Mouse (Mus musculus) macrophage (primary cell): ENCODE data around the gene Smurf2. TPM values are rescaled to one million over a fixed set of nuclear protein-coding genes. Genes with fewer than 3 reads are reported as not detected.

ENCODE experiments used
- H3K27ac ChIP-seq: fragments of 350-480 bp; formaldehyde crosslinking; 2 replicates; pipeline ENCODE4 v1.9.0; 2021
- H3K36me3 ChIP-seq: fragments of 350-480 bp; formaldehyde crosslinking; 2 replicates; pipeline ENCODE4 v1.9.0; 2021; ENCODE audit errors: inconsistent target
- H3K4me3 ChIP-seq: fragments of 350-480 bp; formaldehyde crosslinking; 2 replicates; pipeline ENCODE4 v1.9.0; 2021; ENCODE audit errors: inconsistent target
- H3K79me2 ChIP-seq: fragments of 350-480 bp; formaldehyde crosslinking; 2 replicates; pipeline ENCODE4 v1.9.0; 2021; ENCODE audit errors: inconsistent target
- WGBS: methylation state at CpG from one replicate; pipeline ENCODE4 v1.1.7; 2026; ENCODE audit warnings: inconsistent platforms; ENCODE audit not compliant: missing documents; 5-methylcytosine and 5-hydroxymethylcytosine counted together
- polyA plus RNA-seq: library from polyadenylated mRNA; stranded (reverse); fragments of 250-400 nt; gene quantifications from 3 replicates; pipeline ENCODE4 v1.2.4, GENCODE M21; 2018; ENCODE audit warnings: inconsistent platforms

Gene Smurf2
- polyA plus RNA-seq, 1 experiment from 2014 or later = 13.7 TPM

DNA sequence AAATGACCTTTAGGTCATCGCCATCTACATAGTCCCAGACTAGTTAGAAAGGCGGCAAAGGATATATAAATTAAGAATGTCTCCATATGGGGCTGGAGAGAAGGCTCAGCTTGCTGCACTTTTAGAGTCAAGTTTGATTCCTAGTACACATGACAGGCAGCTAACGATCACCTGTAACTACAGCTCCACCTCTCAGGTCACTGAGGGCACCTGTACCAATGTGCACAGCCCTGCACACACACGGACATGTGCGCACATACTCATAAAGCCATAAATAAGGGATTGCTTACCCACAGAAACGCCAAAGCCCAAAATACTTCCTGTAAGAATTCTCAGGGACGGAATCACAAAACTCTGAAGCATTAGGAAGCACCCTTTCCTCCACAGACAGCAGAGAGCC lies 92.4 kb downstream of the Smurf2 start:
- WGBS = 93% methylated on average over 7 of the region's 7 CpGs
- Histone ChIP-seq H3K36me3 (peaks cover 32% of the 10 kb centered on the region; the same call in 1 of the 2 replicates), H3K79me2 (no peaks in the 10 kb centered on the region), H3K4me3 (no peak overlapping the region), H3K27ac (no peak overlapping the region)

DNA sequence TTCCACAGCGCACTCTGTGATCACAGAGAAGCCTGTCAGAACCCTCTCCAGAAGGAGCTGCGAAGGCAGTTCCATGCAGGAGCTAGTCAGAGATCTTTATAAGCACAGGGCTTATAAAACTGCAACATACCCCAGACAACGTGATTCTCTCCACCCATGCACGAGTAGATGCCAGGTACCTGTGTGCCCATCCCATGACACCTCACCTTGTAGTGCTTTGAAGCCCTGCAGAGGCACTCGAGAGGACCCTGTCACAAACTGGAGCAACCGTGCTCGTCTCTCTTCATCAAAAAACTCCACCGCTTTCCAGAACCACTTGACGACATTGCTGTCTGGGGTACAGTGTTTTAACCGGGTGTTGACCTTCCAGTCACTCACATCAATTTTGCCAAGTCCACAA lies 96.1 kb downstream of the Smurf2 start:
- Histone ChIP-seq H3K4me3 (no peak overlapping the region), H3K36me3 (peaks cover 14% of the 10 kb centered on the region; the same call in 1 of the 2 replicates), H3K79me2 (no peaks in the 10 kb centered on the region), H3K27ac (peak overlapping the region; percentile 57)
- 90% methylated on average over 10 of the region's 10 CpGs for WGBS

DNA sequence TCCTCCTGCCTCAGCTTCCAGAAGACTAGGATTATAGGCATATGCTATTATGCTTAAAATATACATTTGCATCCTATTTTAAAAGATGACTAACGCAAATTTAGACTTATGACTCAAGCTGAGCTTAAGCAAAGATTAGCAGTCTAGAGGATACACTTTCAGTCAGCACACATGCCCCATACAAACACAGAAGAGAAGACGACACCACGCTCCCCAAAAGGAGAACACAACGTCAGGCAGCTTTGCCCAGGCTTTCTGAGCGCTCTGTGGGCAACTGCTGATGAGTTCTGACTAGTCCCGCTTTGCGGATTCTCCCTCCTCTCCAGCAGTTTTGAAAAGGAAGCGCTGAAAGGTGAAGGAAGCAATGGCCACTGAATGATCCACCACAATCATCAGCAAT lies 96.8 kb downstream of the Smurf2 start:
- Histone ChIP-seq H3K79me2 (no peaks in the 10 kb centered on the region), H3K4me3 (no peak overlapping the region), H3K36me3 (peaks cover 12% of the 10 kb centered on the region; the same call in 1 of the 2 replicates), H3K27ac (peak overlapping the region; percentile 57)
- WGBS = 77% methylated on average over 8 of the region's 8 CpGs

DNA sequence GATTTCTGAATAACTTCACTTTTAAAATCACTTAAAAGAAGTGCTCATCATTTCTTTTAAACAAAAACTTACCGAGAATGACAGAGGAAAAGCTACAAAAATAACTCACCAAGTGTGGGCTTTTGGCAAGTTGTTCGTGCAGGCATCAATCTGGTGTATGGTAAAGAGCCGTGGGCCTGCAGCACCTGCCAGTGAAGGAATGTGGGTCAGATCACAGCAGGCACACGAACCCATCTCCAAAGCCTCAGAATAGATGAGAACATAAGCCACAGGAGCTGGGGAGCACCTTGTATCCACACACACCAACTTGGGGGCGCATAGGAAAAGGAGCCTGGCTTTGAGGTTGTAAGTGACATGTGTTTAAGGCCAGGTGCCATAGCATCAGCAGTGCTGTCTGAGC lies 97.6 kb downstream of the Smurf2 start:
- Histone ChIP-seq H3K36me3 (peaks cover 6% of the 10 kb centered on the region; the same call in 1 of the 2 replicates), H3K4me3 (no peak overlapping the region), H3K79me2 (no peaks in the 10 kb centered on the region), H3K27ac (peak overlapping the region; percentile 57)
- WGBS = 97% methylated on average over 5 of the region's 5 CpGs

DNA sequence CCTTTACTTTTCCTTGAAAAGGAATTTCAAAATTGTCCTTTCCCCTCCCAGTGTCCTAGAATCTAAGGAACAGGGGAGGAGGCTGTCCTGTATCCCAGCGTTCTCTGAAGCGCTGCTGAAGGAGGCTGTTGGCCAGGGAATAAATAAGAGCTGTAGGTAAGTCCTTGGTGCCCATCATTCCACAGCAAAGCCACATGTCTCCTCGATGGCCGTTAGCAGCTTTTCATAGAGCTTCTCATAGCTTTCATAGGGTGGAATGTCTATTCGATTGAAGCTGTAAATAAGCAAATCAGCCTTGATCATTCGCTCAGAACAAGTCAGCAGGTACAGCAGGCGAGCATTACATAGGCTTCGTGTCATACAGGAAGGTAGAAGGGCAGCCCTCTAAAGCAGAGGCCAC lies 98.0 kb downstream of the Smurf2 start:
- 92% methylated on average over 8 of the region's 8 CpGs for whole genome bisulfite sequencing
- Histone ChIP-seq H3K4me3 (no peak overlapping the region), H3K27ac (peak overlapping the region; percentile 57; the same call in 1 of the 2 replicates), H3K36me3 (peaks cover 5% of the 10 kb centered on the region; the same call in 1 of the 2 replicates), H3K79me2 (no peaks in the 10 kb centered on the region)

DNA sequence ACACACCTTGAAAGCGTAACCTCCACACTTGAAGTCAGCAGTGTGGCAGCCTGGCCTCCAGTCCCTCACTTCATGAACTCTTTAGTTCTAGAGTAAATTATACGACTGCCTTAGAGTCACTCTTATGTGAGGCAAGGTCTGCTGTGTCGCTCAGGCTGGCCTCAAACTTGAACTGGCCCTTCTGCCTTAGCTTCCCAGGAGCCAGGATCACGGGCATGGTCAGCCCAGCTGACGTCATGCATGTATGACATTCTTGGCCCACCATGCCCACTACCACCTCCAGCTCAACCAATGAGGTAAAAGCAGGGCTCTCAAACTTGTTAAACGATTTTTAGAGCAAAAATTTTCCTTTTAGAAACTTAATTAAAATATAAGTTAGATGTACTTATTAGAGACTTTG lies 99.1 kb downstream of the Smurf2 start:
- H3K36me3 ChIP-seq = peaks cover 15% of the 10 kb centered on the region; the same call in 1 of the 2 replicates
- no peaks in the 10 kb centered on the region for H3K79me2 ChIP-seq
- WGBS = 94% methylated on average over 6 of the region's 6 CpGs
- H3K27ac ChIP-seq = peak overlapping the region; percentile 93
- no peak overlapping the region for H3K4me3 ChIP-seq

DNA sequence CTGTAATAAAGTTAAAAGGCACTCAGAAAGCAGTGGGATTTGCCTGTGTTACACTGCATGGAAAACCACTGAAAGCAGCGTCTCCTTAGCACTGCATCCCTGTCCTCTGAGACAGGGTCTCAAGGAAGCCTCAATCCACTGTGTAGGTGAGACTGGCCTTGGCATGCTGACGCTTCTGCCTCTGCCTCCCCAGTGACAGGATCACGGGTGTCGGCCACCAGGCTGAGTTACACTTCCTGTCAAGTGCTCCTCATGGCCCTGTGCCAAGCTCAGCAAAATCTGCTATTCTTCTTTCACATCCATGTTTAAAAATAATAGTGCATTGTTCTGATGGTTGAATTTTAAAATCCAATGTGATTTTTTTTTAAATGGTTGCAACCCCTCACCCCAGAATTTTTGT lies 99.5 kb downstream of the Smurf2 start:
- H3K36me3 ChIP-seq = peaks cover 19% of the 10 kb centered on the region; the same call in 1 of the 2 replicates
- H3K4me3 ChIP-seq = no peak overlapping the region
- H3K79me2 ChIP-seq = no peaks in the 10 kb centered on the region
- H3K27ac ChIP-seq = peak overlapping the region; percentile 93
- WGBS = 19% methylated on average over 4 of the region's 4 CpGs

DNA sequence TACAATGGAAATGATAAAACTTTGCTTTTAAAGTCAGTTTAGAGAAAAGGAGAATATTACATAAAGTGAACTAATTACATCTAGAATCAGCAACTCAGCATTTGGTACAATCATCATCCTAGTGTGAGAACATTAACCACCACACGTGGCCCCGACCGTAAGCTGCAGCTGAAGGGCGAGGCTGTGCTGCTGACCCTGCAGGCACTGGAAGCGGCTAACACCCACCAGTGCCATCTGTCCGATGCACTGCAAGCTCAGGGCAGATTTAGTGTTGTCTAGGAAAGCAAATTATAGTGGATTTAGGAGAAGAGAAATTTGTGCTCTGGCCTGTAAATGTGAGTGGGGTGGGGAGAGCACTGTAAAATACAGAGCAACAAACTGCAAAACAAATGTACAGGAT lies 100.3 kb downstream of the Smurf2 start:
- H3K79me2 ChIP-seq = no peaks in the 10 kb centered on the region
- WGBS = 81% methylated on average over 6 of the region's 6 CpGs
- peak overlapping the region; percentile 93 for H3K27ac ChIP-seq
- H3K36me3 ChIP-seq = peaks cover 19% of the 10 kb centered on the region; the same call in 1 of the 2 replicates
- no peak overlapping the region for H3K4me3 ChIP-seq

DNA sequence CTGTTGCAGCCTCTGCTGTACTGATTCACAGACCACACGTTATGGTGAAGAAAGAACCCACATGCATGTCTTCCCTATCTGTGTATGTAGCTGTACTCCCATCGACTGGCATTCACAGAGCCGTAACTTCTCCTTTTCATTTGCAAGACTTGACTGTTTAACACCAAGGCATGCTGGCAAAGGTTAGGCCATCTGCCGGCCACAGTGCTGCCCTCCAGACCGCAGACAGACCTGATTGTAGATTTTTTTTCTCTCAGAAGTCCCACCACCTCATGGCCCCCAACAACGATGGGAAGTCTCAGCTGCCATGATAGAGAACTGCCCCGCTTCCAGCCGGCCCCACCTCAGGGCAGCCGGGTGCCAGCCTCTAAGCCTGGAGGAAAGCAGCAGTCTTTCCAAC lies 100.9 kb downstream of the Smurf2 start:
- peak overlapping the region; percentile 93 for H3K27ac ChIP-seq
- no peaks in the 10 kb centered on the region for H3K79me2 ChIP-seq
- no peak overlapping the region for H3K4me3 ChIP-seq
- 30% methylated on average over 9 of the region's 9 CpGs for WGBS
- peaks cover 16% of the 10 kb centered on the region; the same call in 1 of the 2 replicates for H3K36me3 ChIP-seq

DNA sequence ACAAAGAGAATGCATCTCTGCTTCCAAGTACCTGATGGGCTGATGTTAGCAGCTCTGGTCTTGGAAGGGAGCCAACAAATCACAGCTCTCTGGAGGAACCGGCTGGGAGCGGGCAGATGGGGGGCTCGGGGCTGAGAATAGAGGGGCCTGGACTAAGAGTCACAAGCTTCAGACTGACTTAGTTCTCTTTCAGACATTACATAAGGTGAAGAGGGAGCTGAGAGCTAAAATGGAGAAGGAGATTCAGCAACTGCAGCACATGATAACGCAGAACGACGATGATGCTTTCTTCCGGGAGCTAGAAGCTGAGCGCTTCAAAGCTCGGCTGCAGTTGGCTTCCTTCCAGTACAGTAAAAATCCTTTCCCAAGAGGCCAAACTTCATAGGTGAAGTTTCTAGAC lies 102.2 kb downstream of the Smurf2 start:
- Histone ChIP-seq H3K36me3 (peaks cover 20% of the 10 kb centered on the region; the same call in 1 of the 2 replicates), H3K4me3 (no peak overlapping the region), H3K79me2 (no peaks in the 10 kb centered on the region), H3K27ac (peak overlapping the region; percentile 93)
- WGBS = 74% methylated on average over 9 of the region's 9 CpGs

DNA sequence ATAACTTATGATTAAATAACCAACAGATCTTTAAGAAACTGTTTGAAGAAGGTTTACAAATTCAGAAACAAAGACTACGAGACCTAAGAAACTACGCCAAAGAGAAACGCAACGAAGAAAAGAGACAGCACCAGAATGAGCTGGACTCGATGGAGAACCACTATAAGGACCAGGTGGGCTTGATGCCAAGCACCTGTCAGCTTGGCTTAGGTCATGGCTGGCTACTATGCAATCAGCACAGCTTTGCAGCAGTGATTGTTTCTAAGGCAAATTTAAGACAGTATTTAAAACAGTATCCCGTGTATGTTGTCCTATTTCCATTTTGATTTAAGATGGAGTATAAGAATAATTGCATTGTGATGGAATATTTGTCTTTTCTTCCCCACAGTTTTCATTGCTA lies 102.7 kb downstream of the Smurf2 start:
- 94% methylated on average over 6 of the region's 6 CpGs for WGBS
- Histone ChIP-seq H3K27ac (no peak overlapping the region), H3K4me3 (no peak overlapping the region), H3K36me3 (peaks cover 20% of the 10 kb centered on the region; the same call in 1 of the 2 replicates), H3K79me2 (no peaks in the 10 kb centered on the region)

DNA sequence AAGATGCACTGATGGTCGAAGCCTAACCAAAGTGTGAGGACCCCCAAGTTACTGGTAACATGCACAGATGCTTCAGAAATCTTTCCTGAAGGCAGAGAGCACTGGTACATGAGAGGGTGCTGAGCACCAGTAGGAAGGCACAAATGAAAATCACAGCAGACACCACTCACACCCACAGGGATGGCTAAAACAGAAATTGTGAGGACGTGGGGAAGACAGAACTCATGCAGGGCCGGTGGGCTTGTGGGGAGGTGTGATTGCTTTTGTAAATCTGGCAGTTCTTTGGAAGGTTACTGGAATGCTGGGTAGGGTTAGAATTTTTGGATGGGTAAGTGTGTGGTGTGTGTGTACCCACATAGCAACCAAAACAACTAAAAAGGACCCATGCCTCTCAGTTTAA lies 103.4 kb downstream of the Smurf2 start:
- H3K27ac ChIP-seq = no peak overlapping the region
- no peak overlapping the region for H3K4me3 ChIP-seq
- peaks cover 26% of the 10 kb centered on the region; the same call in 1 of the 2 replicates for H3K36me3 ChIP-seq
- WGBS = 91% methylated on average over 3 of the region's 3 CpGs
- no peaks in the 10 kb centered on the region for H3K79me2 ChIP-seq

DNA sequence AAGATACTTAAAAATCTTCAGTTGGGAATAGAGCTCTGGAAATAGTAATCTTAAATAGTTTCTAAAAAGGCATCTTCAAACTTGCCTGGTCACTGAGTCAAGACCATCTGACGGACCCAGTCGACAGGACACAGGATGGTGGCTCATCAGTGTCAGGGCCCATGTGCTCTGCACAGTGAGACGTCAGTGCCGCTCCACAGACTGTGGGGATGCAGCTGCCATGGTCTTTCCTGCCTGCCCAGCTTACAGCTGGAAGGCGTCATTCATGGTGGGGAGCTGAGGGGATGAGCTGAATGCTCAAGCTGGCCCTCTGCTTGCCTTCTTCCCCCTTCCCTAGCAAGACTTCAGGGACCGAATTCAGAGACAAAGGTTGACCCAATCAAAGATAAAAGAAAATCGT lies 104.2 kb downstream of the Smurf2 start:
- no peak overlapping the region for H3K27ac ChIP-seq
- peaks cover 34% of the 10 kb centered on the region; the same call in 1 of the 2 replicates for H3K36me3 ChIP-seq
- H3K4me3 ChIP-seq = no peak overlapping the region
- no peaks in the 10 kb centered on the region for H3K79me2 ChIP-seq
- 93% methylated on average over 7 of the region's 7 CpGs for WGBS

DNA sequence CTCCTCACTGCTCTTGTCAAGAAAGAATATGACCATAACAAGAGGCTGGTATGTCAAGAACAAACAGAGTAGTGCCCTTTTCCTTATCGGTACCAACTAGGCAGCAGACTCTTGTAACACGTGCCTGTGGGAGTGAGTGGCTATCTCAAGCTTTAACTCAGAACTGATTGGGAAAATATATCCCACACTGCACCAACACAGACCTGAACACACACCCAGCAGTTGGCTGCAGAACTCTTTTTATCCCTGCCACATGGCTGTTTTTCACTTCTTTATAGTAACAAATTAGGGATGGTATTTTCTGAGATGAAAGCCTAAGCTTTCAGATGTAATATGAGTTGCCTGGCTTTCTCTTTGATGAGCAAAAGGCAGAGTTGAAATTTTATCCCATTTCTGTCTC lies 104.8 kb downstream of the Smurf2 start:
- 97% methylated on average over 2 of the region's 2 CpGs for WGBS
- Histone ChIP-seq H3K4me3 (no peak overlapping the region), H3K79me2 (no peaks in the 10 kb centered on the region), H3K27ac (no peak overlapping the region), H3K36me3 (peaks cover 39% of the 10 kb centered on the region; the same call in 1 of the 2 replicates)

DNA sequence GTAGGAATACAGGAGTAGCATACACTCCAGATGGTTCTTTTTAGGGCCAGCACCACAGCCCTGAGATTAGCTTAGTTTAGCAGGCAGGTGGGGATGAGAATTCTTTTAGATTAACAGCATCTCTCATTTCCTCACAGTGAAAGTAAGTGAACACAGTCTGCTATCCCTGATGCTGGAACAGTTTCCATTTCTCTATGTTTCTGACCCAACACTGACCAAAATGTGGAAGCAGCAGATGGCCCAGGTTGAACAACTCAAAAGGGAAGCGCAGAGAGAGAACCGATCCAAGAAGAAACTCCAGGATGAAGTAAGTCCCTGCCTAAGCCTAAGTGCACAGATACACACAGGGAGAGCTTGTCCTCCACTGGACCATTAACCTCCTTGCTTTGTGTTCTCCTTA lies 105.2 kb downstream of the Smurf2 start:
- H3K4me3 ChIP-seq = no peak overlapping the region
- no peak overlapping the region for H3K27ac ChIP-seq
- peaks cover 43% of the 10 kb centered on the region; the same call in 1 of the 2 replicates for H3K36me3 ChIP-seq
- 87% methylated on average over 2 of the region's 2 CpGs for WGBS
- no peaks in the 10 kb centered on the region for H3K79me2 ChIP-seq
